ENCODE assay signal across 12 mouse cellular contexts in genomic region chr19:27411340-27411739, GRCm38 (mm10).
"Had no signal": no experiment of that assay in that cellular context is flagged by ENCODE, and none has a peak within 500 bp of the region (broad histone marks: within the 10 kb centered on the region; RNA-seq: fewer than 3 reads in every experiment).

No protein-coding gene starts in this region.

- H3K27me3 ChIP-seq: limb, embryonic 12.5 days; limb, embryonic 15.5 days had no signal

- H3K4me2 ChIP-seq: limb, embryonic 12.5 days; limb, embryonic 15.5 days; midbrain, embryonic 11.5 days had no signal

- H3K9me3 ChIP-seq: limb, embryonic 12.5 days; limb, embryonic 15.5 days had no signal

- H3K4me3 ChIP-seq: limb, embryonic 12.5 days; limb, embryonic 15.5 days had no signal

- H3K27ac ChIP-seq: hindbrain, postnatal 0 days; limb, embryonic 12.5 days; limb, embryonic 15.5 days; liver, embryonic 14.5 days had no signal

- ATAC-seq: hindbrain, postnatal 0 days; inflammation-experienced regulatory T-cells, adult 6 months; intestine, embryonic 16.5 days had no signal

- H3K4me1 ChIP-seq: limb, embryonic 12.5 days; limb, embryonic 15.5 days had no signal

- DNase-seq: kidney, adult 18-20 months; kidney, postnatal 10 days; kidney, postnatal 4 days; midbrain, embryonic 14.5 days; thymus, postnatal 25 days had no signal

- H3K9ac ChIP-seq: limb, embryonic 12.5 days; limb, embryonic 15.5 days; liver, embryonic 14.5 days had no signal
